Mouse (Mus musculus) intestine, postnatal 0 days (tissue): ENCODE measurements at regions not wholly inside any gene's neighbourhood (a gene's known extent, or its start where the extent isn't known, plus 50 kb on each side); places are given as distances from the start of the nearest gene placed in this dataset.

Experiments used
- ATAC-seq: fragments of 200-750 bp; cut with Nextera tagmentation; 2 replicates; pipeline ENCODE4 v1.8.0; 2017; ENCODE audit warnings: mild to moderate bottlenecking, moderate TSS enrichment, moderate library complexity
- H3K27ac ChIP-seq: fragments of 300-500 bp; sonication (generic); 2 replicates; pipeline ENCODE4 v1.5.1; 2014; ENCODE audit warnings: mild to moderate bottlenecking, low read depth, low read length, moderate library complexity
- H3K27me3 ChIP-seq: fragments of 300-500 bp; sonication (generic); replicated peaks from 2 replicates; pipeline ENCODE4 v1.6.1; 2014; ENCODE audit warnings: low read length, mixed read lengths; ENCODE audit not compliant: control insufficient read depth, insufficient read depth
- H3K36me3 ChIP-seq: fragments of 300-500 bp; sonication (generic); 2 replicates; pipeline ENCODE4 v1.6.1; 2014; ENCODE audit warnings: mild to moderate bottlenecking, moderate library complexity; ENCODE audit not compliant: control insufficient read depth, insufficient read depth
- H3K4me1 ChIP-seq: fragments of 300-500 bp; sonication (generic); replicated peaks from 2 replicates; pipeline ENCODE4 v1.6.1; 2014; ENCODE audit warnings: antibody characterized with exemption, low read length, mixed read lengths; ENCODE audit not compliant: control insufficient read depth, insufficient read depth
- H3K4me2 ChIP-seq: fragments of 300-500 bp; sonication (generic); replicated peaks from 2 replicates; pipeline ENCODE4 v1.6.1; 2014; ENCODE audit warnings: low read depth, mild to moderate bottlenecking, moderate library complexity
- H3K4me3 ChIP-seq: fragments of 300-500 bp; sonication (generic); 2 replicates; pipeline ENCODE4 v1.5.1; 2014; ENCODE audit warnings: low read depth, low read length
- H3K9ac ChIP-seq: fragments of 300-500 bp; sonication (generic); 2 replicates; pipeline ENCODE4 v1.6.1; 2014; ENCODE audit warnings: mild to moderate bottlenecking, low read depth, low read length
- H3K9me3 ChIP-seq: fragments of 300-500 bp; sonication (generic); 2 replicates; pipeline ENCODE4 v1.6.1; 2016; ENCODE audit warnings: mixed run types; ENCODE audit not compliant: control insufficient read depth
- CTCF ChIP-seq: sonication (generic); IDR thresholded peaks from 2 replicates; pipeline ENCODE4 v1.5.1; 2016; ENCODE audit warnings: low read depth, mild to moderate bottlenecking, control low read depth, antibody characterized with exemption, moderate library complexity
- WGBS: fragments of 180-500 bp; shearing (Covaris S2); extraction: QIAGEN DNeasy Blood & Tissue Kit; methylation state at CpG from one replicate; pipeline ENCODE4 v1.1.7; 2014; 5-methylcytosine and 5-hydroxymethylcytosine counted together

- Histone ChIP-seq H3K36me3 (no peaks in the 10 kb centered on the region), H3K4me2 (no peak overlapping the region), H3K4me1 (no peaks in the 10 kb centered on the region), H3K9me3 (no peaks in the 10 kb centered on the region), H3K27ac (no peak overlapping the region), H3K9ac (no peak overlapping the region), H3K27me3 (no peaks in the 10 kb centered on the region), H3K4me3 (no peak overlapping the region)
- no peak for TF ChIP-seq CTCF
- no peak for ATAC-seq
- 86% methylated on average over 2 of the region's 2 CpGs for WGBS
These were observed 315.4 kb downstream of the Rps6kc1 start for GRCm38 (mm10) chr1:190596209-190596608.

DNA sequence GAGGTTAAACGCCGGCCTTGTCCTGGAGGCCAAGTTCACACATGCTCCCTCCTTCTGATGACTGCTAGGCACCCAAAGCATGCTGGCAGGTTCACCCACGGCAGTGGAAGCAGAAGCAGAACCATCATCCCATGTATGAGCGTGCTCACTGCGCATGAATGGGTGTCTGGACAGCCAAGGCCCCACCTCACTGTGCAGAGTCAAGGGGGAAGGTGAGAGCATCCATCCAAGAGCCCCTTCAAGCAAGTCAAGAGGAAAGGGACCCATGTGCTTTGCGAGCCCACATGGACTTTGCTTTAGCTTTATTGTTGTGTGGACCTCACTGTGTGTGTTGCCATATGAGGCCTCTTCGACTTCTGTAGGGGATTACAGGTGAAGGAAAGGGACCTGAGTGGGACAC, 319.9 kb downstream of the Rps6kc1 start:
- no peak for TF ChIP-seq CTCF
- H3K27me3 ChIP-seq: no peaks in the 10 kb centered on the region
- no peak overlapping the region for H3K27ac ChIP-seq
- H3K9me3 ChIP-seq: no peaks in the 10 kb centered on the region
- 94% methylated on average over 7 of the region's 7 CpGs for WGBS
- H3K4me2 ChIP-seq: no peak overlapping the region
- H3K36me3 ChIP-seq: no peaks in the 10 kb centered on the region
- H3K4me1 ChIP-seq: no peaks in the 10 kb centered on the region
- no peak overlapping the region for H3K4me3 ChIP-seq
- H3K9ac ChIP-seq: no peak overlapping the region
- no peak for ATAC-seq

- no peak overlapping the region for H3K27ac ChIP-seq
- H3K36me3 ChIP-seq: no peaks in the 10 kb centered on the region
- no peaks in the 10 kb centered on the region for H3K4me1 ChIP-seq
- 15% methylated on average over 2 of the region's 2 CpGs for WGBS
- ATAC-seq: no peak
- H3K4me3 ChIP-seq: no peak overlapping the region
- H3K9me3 ChIP-seq: no peaks in the 10 kb centered on the region
- H3K4me2 ChIP-seq: no peak overlapping the region
- no peaks in the 10 kb centered on the region for H3K27me3 ChIP-seq
- no peak for TF ChIP-seq CTCF
- H3K9ac ChIP-seq: no peak overlapping the region
These were observed 322.0 kb downstream of the Rps6kc1 start for GRCm38 (mm10) chr1:190589586-190589985.

GRCm38 (mm10) chr1:190583272-190583671, 328.3 kb downstream of the Rps6kc1 start:
- TF ChIP-seq CTCF: no peak
- no peak for ATAC-seq
- 83% methylated on average over 6 of the region's 6 CpGs for WGBS

DNA sequence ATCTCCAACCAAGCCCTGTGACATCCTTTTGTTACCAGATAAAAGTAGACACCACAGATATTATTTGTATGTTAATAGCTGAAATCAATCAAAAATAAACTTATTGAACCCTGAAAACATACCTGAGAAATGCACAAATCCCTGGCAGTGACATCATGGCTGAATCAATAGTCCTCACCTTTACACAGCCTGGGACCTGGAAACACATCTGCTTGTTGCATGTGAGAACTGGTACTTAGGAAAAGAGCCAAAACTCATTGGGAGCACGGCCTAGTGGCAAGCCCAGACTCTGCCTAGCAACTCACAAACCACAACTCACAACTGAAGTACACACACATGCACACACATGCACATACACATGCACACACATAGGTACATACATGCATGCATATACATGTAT, 330.9 kb downstream of the Rps6kc1 start:
- TF ChIP-seq CTCF: no peak
- Histone ChIP-seq H3K9ac (no peak overlapping the region), H3K27me3 (no peaks in the 10 kb centered on the region), H3K27ac (no peak overlapping the region), H3K4me3 (no peak overlapping the region), H3K9me3 (no peaks in the 10 kb centered on the region), H3K4me2 (no peak overlapping the region), H3K36me3 (no peaks in the 10 kb centered on the region), H3K4me1 (no peaks in the 10 kb centered on the region)
- ATAC-seq: no peak
- 90% methylated on average over 1 of the region's 1 CpGs for WGBS

More at GRCm38 (mm10) chr1:190583272-190583671, 328.3 kb downstream of the Rps6kc1 start:
- Histone ChIP-seq H3K27me3 (no peaks in the 10 kb centered on the region), H3K4me1 (no peaks in the 10 kb centered on the region), H3K36me3 (no peaks in the 10 kb centered on the region), H3K9me3 (no peaks in the 10 kb centered on the region), H3K4me3 (no peak overlapping the region), H3K27ac (no peak overlapping the region), H3K9ac (no peak overlapping the region), H3K4me2 (no peak overlapping the region)

DNA sequence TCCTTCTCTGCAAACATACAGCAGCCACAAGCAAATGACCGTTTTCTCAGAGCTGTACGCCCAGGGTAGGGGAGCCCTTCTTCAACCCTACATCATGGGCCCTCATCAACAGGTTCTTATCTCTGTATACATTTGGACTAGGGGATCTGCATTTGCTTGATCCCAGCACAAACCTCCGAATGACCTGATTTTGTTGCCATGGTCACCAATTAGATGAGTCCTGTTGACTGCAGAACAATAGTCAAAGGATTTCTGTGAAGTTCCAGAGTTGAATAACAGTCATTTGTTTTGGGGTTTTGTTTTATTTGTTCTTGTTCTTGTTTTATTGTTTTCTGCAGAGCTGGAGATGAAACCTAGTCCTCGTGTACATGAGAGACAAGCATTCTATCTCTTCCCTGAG, 340.6 kb downstream of the Rps6kc1 start:
- no peak for TF ChIP-seq CTCF
- H3K9me3 ChIP-seq: no peaks in the 10 kb centered on the region
- ATAC-seq: no peak
- H3K36me3 ChIP-seq: no peaks in the 10 kb centered on the region
- 29% methylated on average over 4 of the region's 4 CpGs for WGBS
- H3K9ac ChIP-seq: no peak overlapping the region
- no peak overlapping the region for H3K27ac ChIP-seq
- H3K4me3 ChIP-seq: no peak overlapping the region
- H3K4me2 ChIP-seq: no peak overlapping the region
- no peaks in the 10 kb centered on the region for H3K27me3 ChIP-seq
- H3K4me1 ChIP-seq: no peaks in the 10 kb centered on the region

- ATAC-seq: no peak
- no peaks in the 10 kb centered on the region for H3K27me3 ChIP-seq
- 61% methylated on average over 10 of the region's 10 CpGs for whole genome bisulfite sequencing
- H3K27ac ChIP-seq: no peak overlapping the region
- H3K4me1 ChIP-seq: no peaks in the 10 kb centered on the region
- no peak overlapping the region for H3K4me2 ChIP-seq
- H3K9ac ChIP-seq: no peak overlapping the region
- no peak for TF ChIP-seq CTCF
- no peaks in the 10 kb centered on the region for H3K9me3 ChIP-seq
- no peaks in the 10 kb centered on the region for H3K36me3 ChIP-seq
- H3K4me3 ChIP-seq: no peak overlapping the region
These were observed 341.0 kb downstream of the Rps6kc1 start for GRCm38 (mm10) chr1:190570563-190570962.
